Mouse (Mus musculus) testis, adult 2 months (tissue): ENCODE data around the gene Ctdnep1.

ENCODE experiments used
- CTCF ChIP-seq: fragments of 200-500 bp; IDR thresholded peaks from 2 replicates; pipeline ENCODE4 v1.5.1; 2012; ENCODE audit warnings: low read depth, mild to moderate bottlenecking, inconsistent platforms, low read length, moderate library complexity; ENCODE audit not compliant: control insufficient read depth, insufficient read depth, insufficient replicate concordance
- POLR2A ChIP-seq: fragments of 200-500 bp; IDR thresholded peaks from 2 replicates; pipeline ENCODE4 v1.6.1; 2012; ENCODE audit warnings: low read depth, mild to moderate bottlenecking, inconsistent platforms, low read length, moderate library complexity; ENCODE audit not compliant: control insufficient read depth

- no peak for TF ChIP-seq CTCF
- TF ChIP-seq POLR2A, result no peak
Observed at GRCm38 (mm10) chr11:70023481-70024150, 42.7 kb downstream of the Ctdnep1 start.
